Comparison of ENCODE assay signal across 8 mouse cellular contexts in the genomic region with DNA sequence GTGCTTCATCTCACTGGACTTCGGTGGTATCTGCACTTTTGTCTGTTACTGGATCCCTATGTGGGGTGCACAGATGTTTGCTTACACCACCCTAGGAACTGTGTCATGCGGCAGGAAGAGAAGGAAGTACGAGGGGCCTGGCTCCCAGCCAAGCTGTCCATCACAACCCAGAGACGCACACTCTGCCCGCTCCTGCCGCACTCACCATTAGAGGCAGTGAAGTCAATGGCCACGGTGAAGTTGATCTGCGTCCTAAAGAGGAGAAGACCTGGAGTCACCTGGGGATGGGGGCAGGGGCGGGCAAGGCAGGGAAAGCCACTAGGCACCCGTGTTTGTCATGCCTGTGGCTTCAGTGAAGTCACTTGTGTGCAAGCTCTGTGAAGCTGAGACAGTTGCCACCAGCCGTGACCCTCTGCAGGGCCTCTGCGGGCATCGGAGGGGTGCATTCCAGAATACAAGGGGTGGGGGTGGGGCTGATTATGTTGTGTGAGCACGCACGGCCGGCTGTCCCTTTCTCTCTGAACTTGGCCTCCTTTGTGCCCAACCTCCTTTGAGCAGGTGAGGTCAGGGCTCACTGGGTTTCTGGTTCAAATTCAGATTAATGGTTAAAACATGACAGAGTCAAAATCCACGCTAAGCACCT. TPM values are rescaled to one million over a fixed set of nuclear protein-coding genes. Genes with fewer than 3 reads are reported as not detected.
A peak's percentile ranks its signal among the peaks of the same experiment; 100 is the strongest.
DNase-seq lines count a peak whose midpoint lies in the region; ATAC-seq lines count a peak whose summit lies in the region.

No protein-coding gene starts in this region.

- WGBS in heart, embryonic 10.5 days: 11% methylated on average over 17 of the region's 17 CpGs
- WGBS in kidney, embryonic 16.5 days: 12% methylated on average over 17 of the region's 17 CpGs

- peaks cover 33% of the 10 kb centered on the region for H3K27me3 ChIP-seq in heart, embryonic 10.5 days (ENCODE audit: insufficient read depth, poor library complexity, severe bottlenecking)
- H3K27me3 ChIP-seq in kidney, embryonic 16.5 days (ENCODE audit: insufficient read depth, low read length): no peaks in the 10 kb centered on the region
- H3K27me3 ChIP-seq in megakaryocyte, embryonic 14.5 days (replicated peaks): peaks cover 10% of the 10 kb centered on the region

- H3K4me2 ChIP-seq in kidney, embryonic 16.5 days (replicated peaks; ENCODE audit: low read depth, low read length): peak overlapping the region; percentile 1; the same call in 1 of the 2 replicates

- peaks cover 17% of the 10 kb centered on the region for H3K9me3 ChIP-seq in heart, embryonic 10.5 days
- peaks cover 11% of the 10 kb centered on the region; the same call in 1 of the 2 replicates for H3K9me3 ChIP-seq in kidney, embryonic 16.5 days (ENCODE audit: low read length)
- H3K9me3 ChIP-seq in megakaryocyte, embryonic 14.5 days: peaks cover 15% of the 10 kb centered on the region

- DNase-seq in CD4-positive, CD25-positive, alpha-beta regulatory T cell, adult 2 months (ENCODE audit: low read depth, low spot score): peak; percentile 36
- DNase-seq in 416B (ENCODE audit: low read depth): peak; percentile 96
- peak; percentile 82 for DNase-seq in heart, embryonic 10.5 days (ENCODE audit: low spot score)
- peak; percentile 67 for DNase-seq in thymus, postnatal 4 days
- no peak for DNase-seq in adrenal gland, adult 18-20 months (ENCODE audit: low spot score in 2 of 2)

- peaks cover 25% of the 10 kb centered on the region for H3K36me3 ChIP-seq in heart, embryonic 10.5 days
- no peaks in the 10 kb centered on the region for H3K36me3 ChIP-seq in kidney, embryonic 16.5 days (ENCODE audit: insufficient read depth, low read length)
- H3K36me3 ChIP-seq in megakaryocyte, embryonic 14.5 days (replicated peaks; ENCODE audit: low read length): peaks cover 7% of the 10 kb centered on the region

- H3K4me3 ChIP-seq in heart, embryonic 10.5 days: peak overlapping the region; percentile 33
- no peak overlapping the region for H3K4me3 ChIP-seq in kidney, embryonic 16.5 days (ENCODE audit: low read length)
- peak overlapping the region; percentile 89 for H3K4me3 ChIP-seq in megakaryocyte, embryonic 14.5 days (replicated peaks)

- no peak for ATAC-seq in CD4-positive, CD25-positive, alpha-beta regulatory T cell, adult 4 months
- ATAC-seq in kidney, embryonic 16.5 days (ENCODE audit: low FRiP score, low TSS enrichment): peak; percentile 75

- peaks cover 31% of the 10 kb centered on the region for H3K4me1 ChIP-seq in heart, embryonic 10.5 days
- H3K4me1 ChIP-seq in kidney, embryonic 16.5 days (ENCODE audit: insufficient read depth, low read length): peaks cover 36% of the 10 kb centered on the region
- peaks cover 85% of the 10 kb centered on the region for H3K4me1 ChIP-seq in megakaryocyte, embryonic 14.5 days

- H3K9ac ChIP-seq in kidney, embryonic 16.5 days (replicated peaks; ENCODE audit: low read length): peak overlapping the region; percentile 33

- H3K27ac ChIP-seq in heart, embryonic 10.5 days: peak overlapping the region; percentile 67
- H3K27ac ChIP-seq in kidney, embryonic 16.5 days (ENCODE audit: low read length): peak overlapping the region; percentile 86

RNA-seq across cellular contexts. Expression of a gene that starts 50.6 kb away (rescaled TPM):
- polyA plus RNA-seq in CD4-positive, CD25-positive, alpha-beta regulatory T cell, adult 4 months (2017; shearing (Covaris generic)): not detected
- polyA plus RNA-seq in heart, embryonic 10.5 days (2016; fragmentation: Nextera tagmentation; extraction: Ambion mirVana): 0.23 and 0.48 TPM in 2 replicates
- polyA plus RNA-seq in kidney, embryonic 16.5 days (2015; fragmentation: Nextera tagmentation; extraction: Ambion mirVana): 0.12 and 0.26 TPM in 2 replicates
- polyA plus RNA-seq in megakaryocyte, embryonic 14.5 days (2012; ENCODE audit: insufficient read depth, low replicate concordance): 3.4 and 22.3 TPM in 2 replicates
- under 1 TPM; 0.20 to 0.54 TPM for total RNA-seq in adrenal gland, adult 18-20 months (2021)

Comparison
In these comparisons a context has a peak if more than half of its experiments do, and no peak if none do; other contexts are left out.
1. DNase-seq: peak in CD4-positive, CD25-positive, alpha-beta regulatory T cell, adult 2 months (single experiment), 416B (single experiment), heart, embryonic 10.5 days (single experiment) and thymus, postnatal 4 days (single experiment); none in adrenal gland, adult 18-20 months (0 of 2).